Mouse (Mus musculus): ENCODE measurements around the gene Max. TPM values are rescaled to one million over a fixed set of nuclear protein-coding genes. Genes with fewer than 3 reads are reported as not detected.

The Max gene
- polyA plus RNA-seq, 1 experiment from 2014 or later, result 25.2 TPM

Other genes with a start within 250 kb of the Max start
- 108 and 129 TPM in 2 replicates for gene Churc1, start 196.7 kb downstream of the Max start, polyA plus RNA-seq (2015; fragmentation: Nextera tagmentation; extraction: Ambion mirVana)
- 36.6 and 38.0 TPM in 2 replicates for gene Fntb, start 196.6 kb downstream of the Max start, polyA plus RNA-seq (2015; fragmentation: Nextera tagmentation; extraction: Ambion mirVana)
- 0.22 TPM in 1 of 2 replicates, not detected in the other for gene Gpx2, start 166.6 kb downstream of the Max start, polyA plus RNA-seq (2015; fragmentation: Nextera tagmentation; extraction: Ambion mirVana)
- gene Rab15, start 139.3 kb downstream of the Max start, polyA plus RNA-seq (2015; fragmentation: Nextera tagmentation; extraction: Ambion mirVana), result 27.7 and 34.4 TPM in 2 replicates